Mouse (Mus musculus) retina, postnatal 7 days (tissue): ENCODE results near the gene Usp46.

Experiments used
- DNase-seq: peaks from one replicate; pipeline ENCODE4 v3.0.0-alpha.2; 2012; ENCODE audit warnings: low read depth, low spot score

The Usp46 gene

DNA sequence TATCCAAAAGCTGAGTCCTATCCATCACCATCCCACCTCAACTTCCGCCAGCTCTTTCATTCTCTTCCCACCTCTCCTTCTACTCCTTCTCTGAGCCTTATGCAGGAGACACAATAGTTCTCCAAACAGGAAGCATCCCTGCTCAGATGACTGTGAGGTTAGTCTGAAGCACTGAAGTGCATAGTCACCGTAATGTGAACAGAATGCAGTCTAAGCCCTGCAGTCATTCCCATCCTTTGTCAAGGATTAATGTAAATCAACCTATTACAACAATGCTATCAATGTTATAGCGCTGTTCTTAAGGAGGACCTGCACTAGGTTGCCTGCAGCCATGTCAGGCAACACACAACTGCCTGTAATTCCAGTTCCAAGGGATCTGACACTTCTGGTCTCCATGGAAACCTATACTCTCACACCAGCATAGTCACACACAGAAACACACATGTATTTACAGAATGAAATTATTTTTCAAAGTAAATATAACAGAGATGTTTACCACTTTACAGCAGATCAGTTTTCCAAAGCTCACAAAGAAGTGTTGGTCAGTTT lies 115.1 kb downstream of the Usp46 start:
- no peak for DNase-seq

DNA sequence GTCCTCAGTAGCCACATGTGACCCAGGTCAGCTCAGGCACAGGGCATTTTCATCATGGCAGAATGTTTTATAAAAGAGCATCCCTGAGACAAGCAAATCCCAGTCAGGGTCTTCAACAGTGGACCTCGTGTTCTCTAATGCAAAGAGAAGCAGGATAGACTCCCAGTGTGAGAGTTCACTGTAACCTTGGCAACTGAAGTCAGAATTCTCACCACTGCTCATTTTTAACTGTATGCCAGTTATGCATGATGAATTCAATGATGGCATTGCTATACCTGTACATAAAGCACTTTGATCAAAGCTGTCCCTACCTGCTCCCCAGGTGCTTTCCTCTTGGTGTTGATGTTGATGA lies 116.6 kb downstream of the Usp46 start:
- DNase-seq, result no peak

GRCm38 (mm10) chr5:73950809-73951648 lies 117.2 kb downstream of the Usp46 start:
- DNase-seq, result no peak
